Mouse (Mus musculus) small intestine, adult 2 months (tissue): ENCODE measurements around the gene Asl. TPM values are rescaled to one million over a fixed set of nuclear protein-coding genes. Genes with fewer than 3 reads are reported as not detected.

Source experiments
- H3K27ac ChIP-seq: fragments of 200-500 bp; 2 replicates; pipeline ENCODE4 v1.5.1; 2012; ENCODE audit warnings: low read depth, low read length, control low read depth, inconsistent platforms; ENCODE audit not compliant: insufficient read depth
- H3K27me3 ChIP-seq: fragments of 200-500 bp; 2 replicates; pipeline ENCODE4 v1.6.1; 2012; ENCODE audit warnings: mild to moderate bottlenecking, moderate library complexity, low read length, inconsistent platforms; ENCODE audit not compliant: control insufficient read depth, insufficient read depth
- H3K36me3 ChIP-seq: fragments of 200-500 bp; 2 replicates; pipeline ENCODE4 v1.6.1; 2012; ENCODE audit warnings: mild to moderate bottlenecking, low read length, control low read depth, inconsistent platforms; ENCODE audit not compliant: control insufficient read depth, insufficient read depth
- H3K4me1 ChIP-seq: fragments of 200-500 bp; 2 replicates; pipeline ENCODE4 v1.6.1; 2012; ENCODE audit warnings: low read length, inconsistent platforms, mixed read lengths; ENCODE audit not compliant: control insufficient read depth, insufficient read depth, insufficient read length
- H3K4me3 ChIP-seq: fragments of 200-500 bp; 2 replicates; pipeline ENCODE4 v1.5.1; 2012; ENCODE audit warnings: low read depth, mild to moderate bottlenecking, control low read depth, inconsistent platforms, low read length, moderate library complexity
- CTCF ChIP-seq: fragments of 200-500 bp; IDR thresholded peaks from 2 replicates; pipeline ENCODE4 v1.5.1; 2012; ENCODE audit warnings: low read depth, mild to moderate bottlenecking, control low read depth, inconsistent platforms, low read length, moderate library complexity, mixed read lengths; ENCODE audit not compliant: insufficient replicate concordance, insufficient read length; ENCODE audit errors: extremely low read depth
- POLR2A ChIP-seq: fragments of 200-500 bp; IDR thresholded peaks from 2 replicates; pipeline ENCODE4 v1.6.1; 2012; ENCODE audit warnings: low read depth, mild to moderate bottlenecking, control low read depth, inconsistent platforms, low read length, moderate library complexity
- WGBS: fragments of 180-500 bp; shearing (Covaris S2); methylation state at CpG from one replicate; pipeline ENCODE4 v1.1.7; 2018; 5-methylcytosine and 5-hydroxymethylcytosine counted together
- polyA plus RNA-seq: library from polyadenylated mRNA; depleted of rRNA; stranded (reverse); fragments of >200 nt; gene quantifications from 2 replicates; pipeline ENCODE4 v1.2.3, GENCODE M21; 2012; rRNA removed

Asl gene
- polyA plus RNA-seq, 1 experiment = 54.6 TPM

GRCm38 (mm10) chr5:129971491-129971890 is 57.6 kb downstream of the Asl start:
- H3K27ac ChIP-seq = no peak overlapping the region
- peaks cover 5% of the 10 kb centered on the region for H3K36me3 ChIP-seq
- peaks cover 5% of the 10 kb centered on the region; the same call in 1 of the 2 replicates for H3K4me1 ChIP-seq
- 77% methylated on average over 4 of the region's 4 CpGs for WGBS
- TF ChIP-seq CTCF = no peak
- TF ChIP-seq POLR2A = no peak
- no peak overlapping the region for H3K4me3 ChIP-seq
- no peaks in the 10 kb centered on the region for H3K27me3 ChIP-seq

DNA sequence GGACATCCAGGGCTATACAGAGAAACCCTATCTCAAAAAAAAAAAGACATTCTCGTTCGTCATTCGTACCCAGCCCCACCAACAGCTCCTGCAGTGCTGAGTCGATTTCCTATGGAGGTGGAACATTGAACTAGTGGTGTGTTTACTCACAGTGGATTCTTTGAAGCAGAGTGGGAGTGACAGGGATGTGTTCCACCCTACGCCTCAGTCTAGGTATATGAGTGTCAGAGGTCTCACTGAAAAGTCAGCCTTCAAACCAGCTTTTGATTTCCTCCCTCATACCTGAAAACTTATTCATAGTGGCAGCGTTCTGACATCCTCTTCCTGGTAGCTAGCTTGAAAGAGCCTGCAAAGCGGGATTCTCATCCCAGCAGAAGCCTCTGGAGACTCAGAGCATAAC is 60.6 kb downstream of the Asl start:
- WGBS = 82% methylated on average over 7 of the region's 7 CpGs
- H3K27me3 ChIP-seq = no peaks in the 10 kb centered on the region
- TF ChIP-seq POLR2A (no peak), CTCF (no peak)
- H3K36me3 ChIP-seq = peaks cover 5% of the 10 kb centered on the region
- H3K4me1 ChIP-seq = no peaks in the 10 kb centered on the region
- H3K27ac ChIP-seq = no peak overlapping the region
- H3K4me3 ChIP-seq = no peak overlapping the region

DNA sequence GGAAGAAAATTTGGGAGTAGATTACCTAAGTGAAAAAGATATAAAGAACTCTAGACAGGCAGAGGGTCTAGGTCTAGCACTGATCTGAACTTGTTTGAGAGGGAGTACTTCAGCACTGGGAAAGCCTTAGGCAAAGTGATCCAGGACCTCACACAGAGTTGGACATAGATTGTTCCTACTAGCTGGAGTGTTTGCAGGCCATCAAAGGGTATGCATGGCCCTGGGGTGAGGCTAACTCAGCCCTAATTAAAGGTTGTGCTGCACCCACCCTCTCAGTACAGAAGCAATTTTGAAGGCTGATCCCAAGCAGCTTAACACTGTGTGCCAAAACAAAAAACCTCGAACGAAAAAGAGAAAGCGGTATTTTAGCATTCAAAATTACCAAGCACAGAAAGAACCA is 62.6 kb downstream of the Asl start:
- Histone ChIP-seq H3K27me3 (no peaks in the 10 kb centered on the region), H3K4me1 (no peaks in the 10 kb centered on the region), H3K4me3 (no peak overlapping the region), H3K27ac (no peak overlapping the region), H3K36me3 (peaks cover 1% of the 10 kb centered on the region)
- TF ChIP-seq CTCF (no peak), POLR2A (no peak)
- WGBS = 94% methylated on average over 3 of the region's 3 CpGs

DNA sequence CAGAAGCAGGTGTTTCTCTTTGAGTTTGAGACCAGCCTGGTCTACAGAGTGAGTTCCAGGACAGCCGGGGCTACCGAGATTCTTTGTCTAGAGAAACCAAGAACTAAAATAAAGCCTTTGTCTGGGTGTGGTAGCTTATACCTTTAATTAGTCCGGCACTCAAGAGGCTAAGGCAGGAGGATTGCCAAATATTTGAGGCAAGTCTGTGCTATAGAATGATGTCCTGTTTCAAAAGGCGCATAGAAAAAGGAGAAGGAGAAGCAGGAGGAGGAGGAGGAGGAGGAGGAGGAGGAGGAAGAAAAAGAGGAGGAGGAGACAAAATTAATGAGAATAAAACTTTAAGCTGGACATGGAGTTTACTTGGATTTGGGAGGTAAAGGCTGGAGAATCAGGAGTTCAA is 65.8 kb downstream of the Asl start:
- Histone ChIP-seq H3K4me1 (no peaks in the 10 kb centered on the region), H3K4me3 (no peak overlapping the region), H3K36me3 (no peaks in the 10 kb centered on the region), H3K27ac (no peak overlapping the region), H3K27me3 (no peaks in the 10 kb centered on the region)
- TF ChIP-seq CTCF (no peak), POLR2A (no peak)
- WGBS = 67% methylated on average over 4 of the region's 4 CpGs

Other genes with a start within 250 kb of the Asl start
- 4.2 and 10.2 TPM in 2 replicates for gene Psph, start 241.8 kb downstream of the Asl start, polyA plus RNA-seq
- gene Sumf2, start 182.3 kb downstream of the Asl start, polyA plus RNA-seq = 3.7 and 4.1 TPM in 2 replicates
- 2,208 and 2,785 TPM in 2 replicates for gene Chchd2, start 141.8 kb downstream of the Asl start, polyA plus RNA-seq
- gene Zbed5, start 133.5 kb downstream of the Asl start, polyA plus RNA-seq = 0.19 and 0.39 TPM in 2 replicates
- 0.04 and 0.14 TPM in 2 replicates for gene Phkg1, start 130.7 kb downstream of the Asl start, polyA plus RNA-seq
- gene Nupr1l, start 120.7 kb downstream of the Asl start, polyA plus RNA-seq = 4.2 and 5.0 TPM in 2 replicates
- gene Vkorc1l1, start 87.3 kb downstream of the Asl start, polyA plus RNA-seq = 8.8 and 11.4 TPM in 2 replicates
- 11.9 and 13.9 TPM in 2 replicates for gene Gusb, start 26.2 kb downstream of the Asl start, polyA plus RNA-seq
- gene Crcp, start within 50 bp of the Asl start, polyA plus RNA-seq = 6.6 and 9.7 TPM in 2 replicates
- gene Tpst1, start 44.1 kb upstream of the Asl start, polyA plus RNA-seq = 4.4 and 4.8 TPM in 2 replicates
- 1.3 TPM in 2 replicates for gene Kctd7, start 115.6 kb upstream of the Asl start, polyA plus RNA-seq
- 7.6 and 11.5 TPM in 2 replicates for gene Rabgef1, start 142.6 kb upstream of the Asl start, polyA plus RNA-seq
- gene Tmem248, start 187.8 kb upstream of the Asl start, polyA plus RNA-seq = 18.7 and 23.6 TPM in 2 replicates
- gene Sbds, start 226.3 kb upstream of the Asl start, polyA plus RNA-seq = 13.0 and 24.2 TPM in 2 replicates
- 5.7 and 5.8 TPM in 2 replicates for gene Tyw1, start 226.4 kb upstream of the Asl start, polyA plus RNA-seq